Mouse (Mus musculus) heart, adult 2 months (tissue): ENCODE results near the gene Olfr1298.

Experiments
- CTCF ChIP-seq: fragments of 200-600 bp; IDR thresholded peaks from 2 replicates; pipeline ENCODE4 v1.8.1; 2022; ENCODE audit warnings: antibody characterized with exemption, mild to moderate bottlenecking, moderate library complexity
- EP300 ChIP-seq: fragments of 200-500 bp; IDR thresholded peaks from 2 replicates; pipeline ENCODE4 v1.6.1; 2011; ENCODE audit warnings: low read depth, low read length, control low read depth; ENCODE audit not compliant: insufficient read depth
- POLR2A ChIP-seq: fragments of 200-500 bp; IDR thresholded peaks from 2 replicates; pipeline ENCODE4 v1.6.1; 2011; ENCODE audit warnings: mild to moderate bottlenecking, low read depth, low read length, control low read depth; ENCODE audit not compliant: insufficient read depth

GRCm38 (mm10) chr2:111661119-111661518, 12.1 kb upstream of the Olfr1298 start, which contains the start of gene Olfr1299:
- TF ChIP-seq EP300 (no peak), CTCF (no peak), POLR2A (no peak)
